In the genomic region with DNA sequence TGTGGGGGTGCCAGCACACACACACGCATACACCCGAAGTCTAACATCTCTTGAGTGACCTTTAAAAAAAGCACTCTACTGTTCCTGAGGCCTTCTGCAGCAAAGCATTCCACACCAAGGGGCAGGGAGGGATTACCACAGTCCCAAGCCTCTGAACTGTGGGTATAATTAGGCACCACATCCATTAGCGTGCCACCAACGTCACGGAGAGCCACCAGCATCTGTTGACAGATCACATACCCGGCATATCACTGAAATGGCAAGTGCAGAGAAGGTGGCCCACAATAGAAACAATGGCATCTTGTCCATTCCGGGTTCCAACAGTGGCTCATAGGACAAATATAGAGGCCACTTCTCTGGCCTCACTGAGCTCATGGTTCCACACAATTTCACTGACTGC, we compare ENCODE assay signal across 28 mouse cellular contexts. TPM values are rescaled to one million over a fixed set of nuclear protein-coding genes. Genes with fewer than 3 reads are reported as not detected.
A peak's percentile ranks its signal among the peaks of the same experiment; 100 is the strongest.
DNase-seq lines count a peak whose midpoint lies in the region; ATAC-seq and TF ChIP-seq lines count a peak whose summit lies in the region.
"Had no signal": no experiment of that assay in that cellular context is flagged by ENCODE, and none has a peak within 500 bp of the region (broad histone marks: within the 10 kb centered on the region; RNA-seq: fewer than 3 reads in every experiment).

No protein-coding gene starts in this region.

- TF ChIP-seq POLR2A in limb, embryonic 14.5 days (IDR thresholded peaks at IDR 0.05; ENCODE audit: borderline replicate concordance, extremely low read depth, insufficient read depth, insufficient read length): no peak

- no peak overlapping the region for H3K9ac ChIP-seq in limb, embryonic 14.5 days (ENCODE audit: low read depth, low read length, severe bottlenecking)
- H3K9ac ChIP-seq in heart, embryonic 13.5 days: peak overlapping the region; percentile 86
- H3K9ac ChIP-seq: embryonic facial prominence, embryonic 15.5 days; hindbrain, embryonic 15.5 days; intestine, embryonic 15.5 days; liver, embryonic 13.5 days; lung, embryonic 14.5 days; neural tube, embryonic 12.5 days had no signal

- no peaks in the 10 kb centered on the region for H3K9me3 ChIP-seq in limb, embryonic 14.5 days (ENCODE audit: control insufficient read depth, low read length)
- H3K9me3 ChIP-seq in limb, embryonic 10.5 days (replicated peaks): no peaks in the 10 kb centered on the region
- H3K9me3 ChIP-seq in heart, embryonic 13.5 days: no peaks in the 10 kb centered on the region
- H3K9me3 ChIP-seq: embryonic facial prominence, embryonic 15.5 days; hindbrain, embryonic 15.5 days; intestine, embryonic 15.5 days; liver, embryonic 13.5 days; midbrain, embryonic 10.5 days; neural tube, embryonic 12.5 days had no signal

- 87% methylated on average over 7 of the region's 7 CpGs for WGBS in limb, embryonic 14.5 days
- WGBS in limb, embryonic 10.5 days: 89% methylated on average over 7 of the region's 7 CpGs
- WGBS in heart, embryonic 13.5 days: 32% methylated on average over 7 of the region's 7 CpGs

- H3K36me3 ChIP-seq in limb, embryonic 14.5 days (ENCODE audit: control insufficient read depth, insufficient read depth, low read length): no peaks in the 10 kb centered on the region
- H3K36me3 ChIP-seq in limb, embryonic 10.5 days: no peaks in the 10 kb centered on the region
- H3K36me3 ChIP-seq in heart, embryonic 13.5 days: peaks cover 14% of the 10 kb centered on the region
- H3K36me3 ChIP-seq: embryonic facial prominence, embryonic 15.5 days; hindbrain, embryonic 15.5 days; intestine, embryonic 15.5 days; liver, embryonic 13.5 days; midbrain, embryonic 10.5 days; neural tube, embryonic 12.5 days had no signal

- ATAC-seq in limb, embryonic 14.5 days (ENCODE audit: low FRiP score, low read depth): no peak
- peak; percentile 67; the same call in 1 of the 2 replicates for ATAC-seq in heart, embryonic 13.5 days (ENCODE audit: extremely low read depth, insufficient number of reproducible peaks, low FRiP score, low TSS enrichment)
- ATAC-seq: intestine, embryonic 15.5 days had no signal

- H3K4me1 ChIP-seq in limb, embryonic 14.5 days (ENCODE audit: control insufficient read depth, insufficient read depth, low read length): peaks cover 6% of the 10 kb centered on the region; the same call in 1 of the 2 replicates
- peaks cover 16% of the 10 kb centered on the region for H3K4me1 ChIP-seq in limb, embryonic 10.5 days
- H3K4me1 ChIP-seq in heart, embryonic 13.5 days: peaks cover 40% of the 10 kb centered on the region
- H3K4me1 ChIP-seq: neural tube, embryonic 12.5 days had no signal

- DNase-seq in limb, embryonic 14.5 days (ENCODE audit: low spot score): peak; percentile 20
- no peak for DNase-seq in limb, embryonic 10.5 days (ENCODE audit: low spot score)
- peak; percentile 38 for DNase-seq in heart, postnatal 25 days (ENCODE audit: low spot score)
- no peak for DNase-seq in retina, embryonic 14.5 days (ENCODE audit: low spot score)
- DNase-seq in spleen, postnatal 14 days (ENCODE audit: low spot score in 2 of 2): no peak
- DNase-seq in adrenal gland, adult 2 months: no peak
- DNase-seq: adrenal gland, postnatal 36 days; cerebellum, adult 11-12 months; cerebellum, postnatal 14 days; embryo, embryonic 11 days; kidney, adult 9 months; kidney, postnatal 25 days; layer of hippocampus, adult 9-11 months; liver, embryonic 13.5 days; lung, embryonic 14.5 days; right cerebral cortex, adult 18-20 months; thymus, adult 18-20 months; thymus, postnatal 4 days had no signal

- intact Hi-C loops in heart, postnatal 25 days (cut with DNase I): loop anchor here (2.0 kb wide), 1 partner anchor 31 kb away; no protein-coding TSS in a partner anchor

- H3K4me3 ChIP-seq in limb, embryonic 14.5 days (replicated peaks; ENCODE audit: low read length): no peak overlapping the region
- H3K4me3 ChIP-seq in limb, embryonic 10.5 days: no peak overlapping the region
- H3K4me3 ChIP-seq in heart, embryonic 13.5 days: peak overlapping the region; percentile 77
- H3K4me3 ChIP-seq: embryonic facial prominence, embryonic 15.5 days; hindbrain, embryonic 15.5 days; intestine, embryonic 15.5 days; left cerebral cortex, adult 2 months; liver, embryonic 13.5 days; midbrain, embryonic 10.5 days; neural tube, embryonic 12.5 days had no signal

- H3K27ac ChIP-seq in limb, embryonic 14.5 days (replicated peaks; ENCODE audit: low read depth, low read length): no peak overlapping the region
- H3K27ac ChIP-seq in limb, embryonic 10.5 days: no peak overlapping the region
- H3K27ac ChIP-seq in heart, embryonic 13.5 days (replicated peaks): peak overlapping the region; percentile 97
- H3K27ac ChIP-seq: embryonic facial prominence, embryonic 15.5 days; hindbrain, embryonic 15.5 days; intestine, embryonic 15.5 days; left cerebral cortex, adult 2 months; liver, embryonic 13.5 days; macrophage; midbrain, embryonic 10.5 days; neural tube, embryonic 12.5 days had no signal

- no peak overlapping the region for H3K4me2 ChIP-seq in limb, embryonic 14.5 days (replicated peaks; ENCODE audit: low read depth, low read length, severe bottlenecking)
- peak overlapping the region; percentile 78 for H3K4me2 ChIP-seq in heart, embryonic 13.5 days
- H3K4me2 ChIP-seq: embryonic facial prominence, embryonic 15.5 days; hindbrain, embryonic 15.5 days; intestine, embryonic 15.5 days; liver, embryonic 13.5 days; lung, embryonic 14.5 days; neural tube, embryonic 12.5 days had no signal

- H3K27me3 ChIP-seq in limb, embryonic 14.5 days (ENCODE audit: control insufficient read depth, insufficient read depth, low read length): no peaks in the 10 kb centered on the region
- 0 out of 2 replicates have a peak, but pooled peaks cover 4% of the 10 kb centered on the region for H3K27me3 ChIP-seq in limb, embryonic 10.5 days (ENCODE audit: low read depth, poor library complexity, severe bottlenecking)
- 0 out of 2 replicates have a peak, but pooled peaks cover 3% of the 10 kb centered on the region for H3K27me3 ChIP-seq in heart, embryonic 13.5 days (replicated peaks)
- H3K27me3 ChIP-seq: CH12.LX; embryonic facial prominence, embryonic 15.5 days; hindbrain, embryonic 15.5 days; intestine, embryonic 15.5 days; neural tube, embryonic 12.5 days had no signal

RNA-seq across cellular contexts. Expression of gene Actn2, which starts 2.8 kb away (rescaled TPM):
- polyA plus RNA-seq in limb, embryonic 14.5 days (2012; rRNA removed): 132 and 141 TPM in 2 replicates
- 153 and 219 TPM in 2 replicates for polyA plus RNA-seq in limb, embryonic 14.5 days (2014; fragmentation: Nextera tagmentation; extraction: Ambion mirVana)
- polyA plus RNA-seq in limb, embryonic 10.5 days (2016; fragmentation: Nextera tagmentation; extraction: Ambion mirVana): 1.3 and 2.6 TPM in 2 replicates
- polyA plus RNA-seq in heart, embryonic 13.5 days (2015; fragmentation: Nextera tagmentation; extraction: Ambion mirVana): 1,324 and 1,364 TPM in 2 replicates
- total RNA-seq in heart, postnatal 25 days (2021): 1,000 to 10,000 TPM; 1,826 to 1,902 TPM
- total RNA-seq in adrenal gland, adult 2 months (2021): under 1 TPM; 0.35 to 0.97 TPM
- polyA plus RNA-seq in adrenal gland, adult 2 months (2012; rRNA removed): 0.28 and 0.31 TPM in 2 replicates
- total RNA-seq: CH12.LX, MEL had no signal
- polyA plus RNA-seq: macrophage had no signal

RNA-seq across cellular contexts. Expression of gene Heatr1, which starts 57.1 kb away (rescaled TPM):
- polyA plus RNA-seq in limb, embryonic 14.5 days (2012; rRNA removed): 26.1 and 29.9 TPM in 2 replicates
- polyA plus RNA-seq in limb, embryonic 14.5 days (2014; fragmentation: Nextera tagmentation; extraction: Ambion mirVana): 21.3 and 25.0 TPM in 2 replicates
- polyA plus RNA-seq in limb, embryonic 10.5 days (2016; fragmentation: Nextera tagmentation; extraction: Ambion mirVana): 39.1 and 39.8 TPM in 2 replicates
- polyA plus RNA-seq in heart, embryonic 13.5 days (2015; fragmentation: Nextera tagmentation; extraction: Ambion mirVana): 8.8 and 10.1 TPM in 2 replicates
- 10 to 100 TPM; 13.8 to 16.7 TPM for total RNA-seq in heart, postnatal 25 days (2021)
- total RNA-seq in adrenal gland, adult 2 months (2021): 10 to 100 TPM; 38.7 to 61.9 TPM
- 13.2 and 13.7 TPM in 2 replicates for polyA plus RNA-seq in adrenal gland, adult 2 months (2012; rRNA removed)

Comparison
In these comparisons a context has a peak if more than half of its experiments do, and no peak if none do; other contexts are left out.
1. DNase-seq: peak in limb, embryonic 14.5 days (single experiment) and heart, postnatal 25 days (single experiment); none in limb, embryonic 10.5 days (single experiment), retina, embryonic 14.5 days (single experiment), spleen, postnatal 14 days (0 of 2) and adrenal gland, adult 2 months (single experiment).
2. RNA of gene Actn2, which starts 2.8 kb away (polyA plus RNA-seq): 1,324 to 1,364 TPM in heart, embryonic 13.5 days and 132 to 219 TPM in limb, embryonic 14.5 days; 1.3 to 2.6 TPM in limb, embryonic 10.5 days and 0.28 to 0.31 TPM in adrenal gland, adult 2 months; every median in the first group is over 10 times any median in the second.